Mouse (Mus musculus) liver, embryonic 16.5 days (tissue): ENCODE results near the gene Mpv17. TPM values are rescaled to one million over a fixed set of nuclear protein-coding genes. Genes with fewer than 3 reads are reported as not detected.

ENCODE experiments used
- ATAC-seq: fragments of 200-750 bp; cut with Nextera tagmentation; 2 replicates; pipeline ENCODE4 v1.8.0; 2017; ENCODE audit warnings: low read depth, mild to moderate bottlenecking, moderate number of reproducible peaks, moderate library complexity
- H3K27ac ChIP-seq: fragments of 300-500 bp; sonication (generic); 2 replicates; pipeline ENCODE4 v1.5.1; 2014; ENCODE audit warnings: mild to moderate bottlenecking, low read length
- H3K27me3 ChIP-seq: fragments of 300-500 bp; sonication (generic); 2 replicates; pipeline ENCODE4 v1.6.1; 2014; ENCODE audit warnings: low read depth, low read length, mixed read lengths; ENCODE audit not compliant: control insufficient read depth, insufficient read depth
- H3K36me3 ChIP-seq: fragments of 300-500 bp; sonication (generic); 2 replicates; pipeline ENCODE4 v1.6.1; 2014; ENCODE audit warnings: mild to moderate bottlenecking; ENCODE audit not compliant: control insufficient read depth, insufficient read depth
- H3K4me1 ChIP-seq: fragments of 300-500 bp; sonication (generic); 2 replicates; pipeline ENCODE4 v1.6.1; 2014; ENCODE audit warnings: low read depth, low read length, mixed read lengths; ENCODE audit not compliant: control insufficient read depth
- H3K4me2 ChIP-seq: fragments of 300-500 bp; sonication (generic); 2 replicates; pipeline ENCODE4 v1.6.1; 2014; ENCODE audit warnings: low read depth, low read length, mixed read lengths
- H3K4me3 ChIP-seq: fragments of 300-500 bp; sonication (generic); 2 replicates; pipeline ENCODE4 v1.5.1; 2014; ENCODE audit warnings: low read depth, mild to moderate bottlenecking, low read length
- H3K9ac ChIP-seq: fragments of 300-500 bp; sonication (generic); 2 replicates; pipeline ENCODE4 v1.6.1; 2014; ENCODE audit warnings: low read depth, low read length
- H3K9me3 ChIP-seq: fragments of 300-500 bp; sonication (generic); replicated peaks from 2 replicates; pipeline ENCODE4 v1.6.1; 2016; ENCODE audit warnings: low read length; ENCODE audit not compliant: control insufficient read depth
- WGBS: fragments of 180-500 bp; shearing (Covaris S2); extraction: QIAGEN DNeasy Blood & Tissue Kit; methylation state at CpG from one replicate; pipeline ENCODE4 v1.1.7; 2014; ENCODE audit not compliant: insufficient replicate concordance; 5-methylcytosine and 5-hydroxymethylcytosine counted together
- polyA plus RNA-seq: library from polyadenylated mRNA; unstranded; fragments of >200 nt; fragmentation: Nextera tagmentation; extraction: Ambion mirVana; gene quantifications from 2 replicates; pipeline ENCODE4 v1.2.1, GENCODE M21; 2015

Mpv17 gene
- polyA plus RNA-seq, 1 experiment from 2014 or later = 21.5 TPM

DNA sequence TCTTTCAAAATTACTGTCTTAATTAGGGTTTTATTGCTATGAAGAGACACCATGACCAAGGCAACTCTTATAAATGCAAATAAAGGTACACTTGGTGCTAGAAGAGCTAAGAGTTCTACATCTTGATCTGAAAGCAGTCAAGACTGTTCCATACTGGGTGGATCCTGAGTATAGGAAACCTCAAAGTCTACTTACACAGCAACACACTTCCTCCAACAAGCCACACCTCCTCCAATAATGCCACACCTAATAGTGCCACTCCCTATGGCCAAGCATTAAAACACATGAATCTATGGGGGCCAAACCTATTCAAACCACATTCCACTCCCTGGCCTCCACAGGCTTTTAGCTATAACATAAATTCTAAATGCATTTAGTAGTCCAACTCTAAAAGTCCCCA is 8.4 kb upstream of the Mpv17 start:
- Histone ChIP-seq H3K4me1 (peaks cover 3% of the 10 kb centered on the region), H3K27me3 (no peaks in the 10 kb centered on the region), H3K4me3 (no peak overlapping the region), H3K36me3 (peaks cover 67% of the 10 kb centered on the region), H3K27ac (no peak overlapping the region), H3K9ac (no peak overlapping the region), H3K9me3 (no peaks in the 10 kb centered on the region), H3K4me2 (no peak overlapping the region)
- ATAC-seq = no peak

- Histone ChIP-seq H3K9ac (peak overlapping the region; percentile 72), H3K27ac (peak overlapping the region; percentile 10; the same call in 1 of the 2 replicates), H3K9me3 (no peaks in the 10 kb centered on the region), H3K4me3 (peak overlapping the region; percentile 76), H3K4me1 (peaks cover 13% of the 10 kb centered on the region), H3K27me3 (no peaks in the 10 kb centered on the region), H3K4me2 (peak overlapping the region; percentile 87), H3K36me3 (peaks cover 19% of the 10 kb centered on the region)
- ATAC-seq = no peak
- 38% methylated on average over 6 of the region's 6 CpGs for WGBS
Observed at GRCm38 (mm10) chr5:31153516-31154151, 417 bp downstream of the Mpv17 start.

GRCm38 (mm10) chr5:31151746-31152145 is 2.3 kb downstream of the Mpv17 start:
- Histone ChIP-seq H3K9me3 (no peaks in the 10 kb centered on the region), H3K27ac (no peak overlapping the region), H3K4me2 (no peak overlapping the region), H3K9ac (no peak overlapping the region), H3K36me3 (peaks cover under 1% of the 10 kb centered on the region; the same call in 1 of the 2 replicates), H3K4me1 (peaks cover 13% of the 10 kb centered on the region), H3K27me3 (no peaks in the 10 kb centered on the region), H3K4me3 (no peak overlapping the region)
- 77% methylated on average over 3 of the region's 3 CpGs for WGBS
- ATAC-seq = no peak

- no peak overlapping the region for H3K4me3 ChIP-seq
- no peak for ATAC-seq
- no peak overlapping the region for H3K9ac ChIP-seq
- H3K36me3 ChIP-seq = no peaks in the 10 kb centered on the region
- H3K27ac ChIP-seq = no peak overlapping the region
- no peaks in the 10 kb centered on the region for H3K27me3 ChIP-seq
- 77% methylated on average over 4 of the region's 4 CpGs for WGBS
- no peaks in the 10 kb centered on the region for H3K9me3 ChIP-seq
- H3K4me2 ChIP-seq = no peak overlapping the region
- peaks cover 11% of the 10 kb centered on the region for H3K4me1 ChIP-seq
Observed at GRCm38 (mm10) chr5:31149781-31150180, 4.3 kb downstream of the Mpv17 start.

DNA sequence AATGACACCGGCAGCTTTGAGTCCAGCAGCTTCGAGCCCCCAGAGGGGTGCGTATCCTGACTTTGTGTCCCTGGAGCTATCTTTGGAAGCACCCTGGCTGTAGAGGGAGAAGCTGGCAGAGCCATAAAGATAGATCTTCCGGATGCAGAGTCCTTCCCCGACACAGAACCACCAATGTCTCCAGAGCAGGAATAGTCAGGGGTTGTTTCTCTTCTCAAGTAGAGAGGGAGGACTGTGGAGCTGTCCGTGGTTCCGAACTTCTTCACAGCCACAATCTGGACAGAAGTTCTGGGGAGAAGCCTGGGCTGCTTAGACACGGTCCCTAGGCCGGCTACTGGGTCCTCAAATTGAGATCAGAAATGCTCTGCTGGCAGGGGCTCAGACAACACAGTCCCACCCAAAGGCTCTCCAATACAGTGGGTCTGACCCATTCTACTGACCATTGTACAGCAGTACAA is 15.1 kb downstream of the Mpv17 start:
- Histone ChIP-seq H3K4me3 (no peak overlapping the region), H3K27me3 (peaks cover 54% of the 10 kb centered on the region), H3K9ac (no peak overlapping the region), H3K4me1 (peaks cover 2% of the 10 kb centered on the region), H3K4me2 (no peak overlapping the region), H3K27ac (no peak overlapping the region), H3K9me3 (no peaks in the 10 kb centered on the region), H3K36me3 (no peaks in the 10 kb centered on the region)
- no peak for ATAC-seq
- 8% methylated on average over 9 of the region's 9 CpGs for WGBS

DNA sequence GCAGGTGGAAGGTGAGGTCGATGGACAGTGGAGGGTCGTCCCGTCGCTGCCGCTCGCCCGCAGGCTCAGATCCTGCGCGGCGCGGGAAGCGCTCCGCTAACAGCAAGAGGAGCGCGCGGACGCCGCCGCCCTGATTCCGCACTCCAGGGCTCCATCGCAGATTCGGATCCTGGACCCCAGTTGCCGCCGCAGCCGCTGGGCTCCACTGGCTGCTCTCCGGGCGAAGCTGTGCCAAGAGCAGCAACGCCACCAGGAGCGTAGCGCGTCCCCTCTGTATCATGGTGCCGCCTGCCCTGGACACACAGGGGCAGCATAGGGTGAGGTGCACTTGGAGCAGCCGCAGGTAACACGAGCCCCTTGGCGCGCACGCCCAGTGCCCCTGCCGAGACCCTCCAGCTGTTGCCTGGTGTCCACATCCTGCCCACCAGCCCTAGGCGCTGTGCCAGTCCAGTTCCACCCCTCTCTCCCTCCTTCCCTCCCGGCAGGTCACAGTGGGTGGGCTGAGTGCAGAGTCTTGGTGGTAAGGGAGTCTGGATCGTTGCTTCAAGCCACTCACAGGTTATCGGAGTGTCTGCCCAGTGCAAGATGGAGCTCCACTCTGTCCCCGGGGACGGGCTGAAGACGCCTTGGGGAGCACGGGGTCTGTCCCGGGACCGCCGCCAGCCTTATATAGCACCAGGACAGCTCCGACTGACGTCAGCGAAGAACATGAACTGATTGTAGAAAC is 15.6 kb downstream of the Mpv17 start, which contains the start of gene Ucn:
Gene Ucn (minus strand): TSS at position 589 of the 727 bp plus-strand sequence.
- 3% methylated on average over 52 of the region's 52 CpGs for WGBS
- Histone ChIP-seq H3K36me3 (no peaks in the 10 kb centered on the region), H3K4me3 (no peak within 1 kb of the TSS), H3K27me3 (peaks cover 54% of the 10 kb centered on the region), H3K9me3 (no peaks in the 10 kb centered on the region), H3K4me2 (no peak within 1 kb of the TSS), H3K9ac (no peak within 1 kb of the TSS), H3K27ac (no peak within 1 kb of the TSS), H3K4me1 (peaks cover 2% of the 10 kb centered on the region)
- no peak for ATAC-seq

GRCm38 (mm10) chr5:31137658-31138057 is 16.4 kb downstream of the Mpv17 start:
- Histone ChIP-seq H3K27ac (no peak overlapping the region), H3K4me2 (no peak overlapping the region), H3K4me3 (no peak overlapping the region), H3K27me3 (peaks cover 54% of the 10 kb centered on the region), H3K36me3 (no peaks in the 10 kb centered on the region), H3K4me1 (peaks cover 2% of the 10 kb centered on the region), H3K9me3 (no peaks in the 10 kb centered on the region), H3K9ac (no peak overlapping the region)
- ATAC-seq = no peak
- WGBS = 2% methylated on average over 13 of the region's 13 CpGs

- Histone ChIP-seq H3K36me3 (no peaks in the 10 kb centered on the region), H3K9me3 (no peaks in the 10 kb centered on the region), H3K4me3 (no peak overlapping the region), H3K27me3 (peaks cover 54% of the 10 kb centered on the region), H3K4me2 (no peak overlapping the region), H3K4me1 (peaks cover 2% of the 10 kb centered on the region), H3K9ac (no peak overlapping the region), H3K27ac (no peak overlapping the region)
- 2% methylated on average over 33 of the region's 33 CpGs for WGBS
- no peak for ATAC-seq
Observed at GRCm38 (mm10) chr5:31136730-31137424, 17.2 kb downstream of the Mpv17 start.

DNA sequence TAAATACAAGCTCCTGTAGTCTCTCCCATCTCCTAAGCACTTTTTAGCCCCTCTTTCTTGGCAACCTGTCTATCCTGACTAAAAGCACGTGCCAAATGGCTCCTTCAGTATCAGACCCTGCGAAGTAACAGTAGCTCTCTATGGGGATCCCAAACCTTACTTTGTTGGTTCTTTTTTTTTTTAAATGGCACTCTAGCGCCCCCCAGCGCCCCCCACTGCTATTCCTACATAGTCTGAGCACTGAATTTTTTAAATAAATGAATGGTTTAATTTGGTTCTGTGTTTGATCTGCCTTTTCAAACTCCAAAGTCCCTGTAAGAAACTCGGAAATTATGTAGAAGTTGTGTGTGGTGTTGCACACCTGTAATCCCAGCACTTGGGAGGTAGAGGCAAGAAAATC is 28.0 kb downstream of the Mpv17 start:
- no peaks in the 10 kb centered on the region for H3K36me3 ChIP-seq
- no peak overlapping the region for H3K27ac ChIP-seq
- no peak overlapping the region for H3K9ac ChIP-seq
- H3K4me1 ChIP-seq = no peaks in the 10 kb centered on the region
- no peaks in the 10 kb centered on the region for H3K27me3 ChIP-seq
- no peak overlapping the region for H3K4me2 ChIP-seq
- no peak for ATAC-seq
- 26% methylated on average over 5 of the region's 5 CpGs for WGBS
- H3K4me3 ChIP-seq = no peak overlapping the region
- no peaks in the 10 kb centered on the region for H3K9me3 ChIP-seq
